Mouse (Mus musculus): Measurements from ENCODE around the gene Shroom1.
A peak's percentile ranks its signal among the peaks of the same experiment; 100 is the strongest.

The Shroom1 gene

DNA sequence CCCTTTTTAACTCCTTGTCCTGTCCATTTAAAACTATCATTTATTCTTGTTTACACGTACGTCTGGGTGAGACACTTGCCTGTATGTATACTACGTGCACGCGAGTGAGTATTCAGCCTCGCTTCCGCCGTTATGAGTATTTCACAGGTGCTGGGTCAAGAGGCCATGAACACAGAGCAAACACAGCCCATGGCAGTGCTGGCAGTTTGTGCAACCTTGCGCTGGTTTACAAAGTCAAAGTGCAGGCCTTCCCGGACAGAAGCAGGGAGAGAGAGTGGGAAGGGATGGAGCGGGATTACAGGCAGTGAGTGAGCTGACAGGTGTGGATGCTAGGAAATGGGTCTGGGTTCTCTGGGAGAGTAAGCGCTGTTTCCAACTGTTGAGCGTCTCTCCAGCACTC, 10.8 kb upstream of the Shroom1 start:
- DNase-seq (ENCODE audit: low spot score in 2 of 2) = no peak

GRCm38 (mm10) chr11:53447996-53448395, 9.0 kb upstream of the Shroom1 start:
- DNase-seq (ENCODE audit: low spot score in 2 of 2) = no peak

DNA sequence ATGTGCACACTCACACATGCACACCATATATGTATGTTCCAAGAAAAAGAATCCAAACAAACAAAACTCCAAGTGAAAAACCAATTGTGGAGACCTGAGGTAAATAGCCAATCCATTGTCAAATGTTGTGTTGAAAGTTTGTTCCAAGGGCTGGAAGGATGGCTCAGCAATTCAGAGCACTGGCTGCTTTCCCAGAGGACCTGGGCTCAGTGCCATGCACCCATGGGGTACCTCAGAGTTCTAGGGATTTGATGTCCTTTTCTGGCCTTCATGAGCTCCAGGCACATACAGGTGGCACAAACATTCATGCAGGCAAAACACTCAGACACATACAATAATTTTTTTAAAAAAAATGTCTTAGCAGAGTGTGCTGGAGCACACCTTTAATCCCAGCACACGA, 8.5 kb upstream of the Shroom1 start:
- DNase-seq (ENCODE audit: low spot score in 2 of 2) = no peak

DNA sequence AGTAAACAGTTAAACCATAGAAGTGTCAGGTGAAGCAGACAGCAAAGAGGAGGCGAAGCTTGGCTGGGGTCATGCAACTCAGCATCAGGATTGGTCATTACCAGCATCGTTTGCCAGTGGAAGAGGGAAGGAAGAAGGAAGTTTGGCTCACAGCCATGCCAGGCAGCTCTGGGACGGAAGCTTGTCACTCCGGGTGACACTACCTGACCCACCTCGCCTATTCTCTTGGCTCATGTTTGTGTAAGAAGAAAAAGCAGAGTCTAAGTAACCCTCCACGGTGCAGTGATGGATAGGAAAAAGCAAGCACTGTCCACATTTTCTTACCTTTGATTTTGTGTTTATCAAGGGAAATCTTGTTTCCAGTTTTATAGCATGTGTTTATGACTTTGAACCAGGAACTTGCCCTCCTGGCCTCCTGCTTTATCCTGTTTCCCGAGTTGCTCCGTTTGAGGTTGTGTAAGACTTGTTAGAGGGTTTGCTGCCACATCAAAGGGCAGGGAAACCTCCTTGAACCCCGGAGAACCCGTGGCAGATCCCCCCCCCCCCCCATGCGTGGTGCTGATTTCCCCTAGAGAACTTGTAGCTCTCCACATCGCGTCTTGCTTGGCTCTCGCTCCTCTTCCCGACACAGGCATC, 6.8 kb upstream of the Shroom1 start:
- DNase-seq (ENCODE audit: low spot score in 2 of 2) = no peak

GRCm38 (mm10) chr11:53451361-53451760, 5.6 kb upstream of the Shroom1 start:
- no peak for DNase-seq (ENCODE audit: low spot score in 2 of 2)

- no peak for DNase-seq (ENCODE audit: low spot score in 2 of 2)
Observed at GRCm38 (mm10) chr11:53452396-53452795, 4.6 kb upstream of the Shroom1 start.

- no peak for DNase-seq (ENCODE audit: low spot score in 2 of 2)
Observed at GRCm38 (mm10) chr11:53453031-53453430, 4.0 kb upstream of the Shroom1 start.

DNA sequence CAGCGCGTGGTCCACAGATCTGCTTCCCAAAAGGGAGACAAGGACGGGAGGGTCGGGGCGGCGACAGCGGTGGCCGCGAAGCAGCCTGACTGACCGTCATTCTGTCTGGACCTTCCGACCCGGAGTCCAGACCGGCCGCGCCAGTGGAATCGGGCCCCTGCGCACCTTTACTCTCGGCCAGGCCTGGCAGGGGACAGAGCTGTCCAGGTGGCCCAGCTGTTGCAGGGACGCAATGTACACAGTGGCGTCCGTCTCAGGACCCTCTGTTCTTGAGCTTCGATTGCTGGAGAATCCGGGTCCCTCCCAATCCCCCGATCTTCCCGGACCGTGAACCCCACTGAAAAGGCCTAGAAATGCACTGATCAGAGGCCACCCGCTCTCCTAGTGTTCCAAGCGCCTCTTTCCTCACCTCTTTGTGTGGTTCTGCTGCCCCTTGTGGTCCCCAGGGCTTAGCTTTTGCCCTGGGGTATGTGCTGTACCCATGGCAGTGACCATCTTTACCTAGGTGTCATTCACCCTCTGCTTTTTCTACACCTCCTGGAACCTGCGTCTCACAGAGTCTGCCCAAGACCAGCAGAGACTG, 458 bp downstream of the Shroom1 start:
- no peak for DNase-seq (ENCODE audit: low spot score in 2 of 2)

DNA sequence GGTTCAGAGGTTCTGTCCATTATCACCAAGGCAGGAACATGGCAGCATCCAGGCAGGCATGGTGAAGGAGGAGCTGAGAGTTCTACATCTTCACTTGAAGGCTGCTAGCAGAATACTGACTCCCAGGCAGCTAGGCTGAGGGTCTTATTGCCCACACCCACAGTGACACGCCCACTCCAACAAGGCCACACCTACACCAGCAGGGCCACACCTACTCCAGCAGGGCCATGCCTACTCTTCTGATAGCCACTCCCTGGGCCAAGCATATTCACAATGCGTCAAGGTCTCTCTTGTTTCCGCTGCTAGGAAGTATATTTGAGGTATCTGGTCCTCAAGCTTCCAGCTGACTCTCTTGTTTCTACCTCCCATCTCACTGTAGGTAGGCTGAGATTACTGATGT, 2.0 kb downstream of the Shroom1 start:
- DNase-seq (ENCODE audit: low spot score in 2 of 2) = no peak

GRCm38 (mm10) chr11:53460192-53460591, 3.2 kb downstream of the Shroom1 start:
- DNase-seq (ENCODE audit: low spot score in 2 of 2) = no peak

- DNase-seq (ENCODE audit: low spot score in 2 of 2) = no peak
Observed at GRCm38 (mm10) chr11:53461727-53462126, 4.7 kb downstream of the Shroom1 start.

DNA sequence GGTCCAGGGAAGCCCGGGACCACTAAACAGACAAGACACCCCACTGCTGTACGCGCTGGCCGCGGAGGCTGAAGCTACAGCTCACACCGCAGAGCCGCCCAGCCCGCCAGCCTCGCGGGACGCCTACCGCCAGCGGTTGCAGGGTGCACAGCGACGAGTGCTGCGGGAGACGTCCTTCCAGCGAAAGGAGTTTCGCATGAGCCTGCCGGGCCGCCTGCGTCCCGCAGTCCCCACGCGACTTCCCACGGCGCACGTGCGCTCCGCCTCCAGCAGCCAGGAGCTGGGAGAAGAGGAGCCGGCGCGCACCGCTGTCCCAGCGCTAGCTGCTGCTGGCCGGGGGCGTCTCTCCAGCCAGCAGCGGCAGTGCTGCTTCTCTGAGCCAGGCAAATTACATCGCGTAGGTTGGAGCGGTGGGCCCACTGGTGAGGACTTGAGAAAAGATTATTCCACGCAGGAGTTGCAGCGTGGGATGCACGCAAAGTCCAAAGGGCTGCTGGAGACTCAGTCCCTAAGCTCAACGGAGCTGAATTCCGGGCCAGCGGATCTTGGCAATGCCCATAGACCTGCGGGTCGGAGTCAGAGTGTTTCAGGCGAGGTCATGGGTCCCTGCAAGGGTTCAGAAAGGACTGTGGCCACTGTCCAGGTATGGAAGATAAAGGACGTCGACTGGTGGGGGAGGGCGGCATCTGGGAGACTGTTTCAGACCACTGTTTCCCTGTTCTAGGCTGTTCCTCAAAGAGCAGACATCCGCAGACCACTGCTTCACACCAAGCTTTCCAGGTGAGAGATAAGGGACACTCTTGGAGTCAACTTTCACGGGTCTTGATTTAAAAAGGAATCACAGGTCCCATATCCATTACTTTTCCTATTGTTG, 6.8 kb downstream of the Shroom1 start:
- DNase-seq (ENCODE audit: low spot score in 2 of 2) = peak in 1 of 2 experiments; percentile 43

DNA sequence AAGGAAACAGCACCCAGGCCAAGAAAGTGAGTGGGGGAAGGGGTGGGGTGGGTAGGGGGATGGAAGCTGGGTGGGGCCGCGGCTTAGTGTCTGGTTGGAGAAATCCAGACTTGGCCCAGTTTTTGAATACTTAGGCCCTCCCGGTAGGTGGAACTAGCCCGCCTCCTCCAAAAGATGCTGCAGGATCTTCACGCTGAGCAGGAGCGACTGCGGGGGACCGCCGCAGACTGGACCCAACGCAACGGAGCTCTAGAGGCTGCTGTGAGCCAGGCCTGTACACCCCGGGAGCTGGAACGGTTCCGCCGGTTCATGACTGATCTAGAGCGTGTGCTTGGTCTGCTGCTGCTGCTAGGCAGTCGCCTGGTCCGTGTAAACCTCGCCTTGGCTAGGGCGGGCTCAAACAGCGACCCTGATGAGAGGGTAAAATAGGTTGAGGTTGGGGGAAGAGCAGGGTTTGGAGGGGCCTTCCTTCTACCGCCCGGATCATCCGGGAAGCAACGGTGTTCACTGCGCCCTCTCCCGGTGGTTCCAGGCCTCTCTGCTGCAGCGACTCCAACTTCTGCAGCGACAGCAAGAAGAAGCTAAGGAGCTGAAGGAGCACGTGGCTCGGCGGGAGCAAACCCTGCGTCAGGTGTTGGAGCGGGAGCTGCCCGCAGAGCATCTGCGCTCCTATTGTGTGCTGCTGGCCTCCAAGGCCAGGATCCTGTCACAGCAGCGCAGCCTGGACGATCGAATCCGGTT, 9.4 kb downstream of the Shroom1 start:
- DNase-seq (ENCODE audit: low spot score in 2 of 2) = peak; percentile 75 to 78

DNA sequence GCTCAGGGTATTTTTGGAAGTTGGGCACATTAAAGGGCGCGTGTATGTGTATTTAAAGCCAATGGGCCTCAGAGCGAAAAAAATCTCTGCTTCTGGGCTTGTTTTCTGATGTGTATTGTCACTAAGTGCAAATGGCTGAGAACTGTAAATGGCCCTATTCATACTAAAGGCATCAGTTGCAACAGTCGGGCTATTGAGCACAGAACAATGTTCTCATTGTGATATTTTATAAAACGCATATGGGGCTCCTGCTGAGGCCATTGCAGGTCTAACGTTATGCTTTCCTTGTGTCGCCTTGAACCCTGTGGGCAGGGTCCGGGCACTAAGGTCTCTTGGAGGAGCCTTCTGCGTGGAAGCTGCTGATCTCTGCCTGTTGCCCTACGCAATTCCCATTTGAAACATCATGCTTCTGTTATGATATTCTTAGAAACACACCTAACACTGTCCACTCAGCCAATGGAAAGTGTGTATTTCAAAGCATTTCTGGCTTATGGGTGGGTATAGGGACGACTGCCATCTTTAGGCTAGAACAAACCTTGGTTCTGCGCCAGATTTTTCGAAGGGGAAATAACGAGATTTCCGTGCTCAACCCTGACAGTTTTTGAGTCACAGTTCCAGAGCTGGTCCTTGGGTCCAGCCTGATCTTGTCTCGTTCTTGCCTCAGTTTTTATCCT, 12.4 kb downstream of the Shroom1 start:
- DNase-seq (ENCODE audit: low spot score in 2 of 2) = no peak

- peak; percentile 94 for DNase-seq (ENCODE audit: low spot score in 2 of 2)
Observed at GRCm38 (mm10) chr11:53469968-53470695, 13.1 kb downstream of the Shroom1 start, which contains the start of gene Gm9837. Gm9837 (minus strand) TSS chr11:53470479.

DNA sequence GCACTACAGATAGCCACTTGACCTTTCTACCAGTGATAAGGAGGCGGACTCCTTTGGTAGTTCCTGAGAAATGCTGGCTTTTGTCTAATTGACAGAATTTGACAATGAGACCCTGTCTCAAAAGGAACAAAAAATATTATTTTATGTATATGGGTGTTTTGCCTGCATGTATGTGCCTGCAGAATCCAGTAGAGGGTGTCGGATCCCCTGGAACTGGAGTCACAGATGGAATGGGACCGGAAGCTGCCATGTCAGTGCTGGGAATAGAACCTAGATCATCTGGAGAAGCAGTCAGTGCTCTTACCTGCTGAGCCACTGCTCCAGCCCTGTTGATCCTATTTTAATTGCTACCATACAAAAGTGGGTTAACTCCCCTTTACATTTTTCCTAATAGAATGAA, 15.7 kb downstream of the Shroom1 start:
- DNase-seq (ENCODE audit: low spot score in 2 of 2) = no peak

DNA sequence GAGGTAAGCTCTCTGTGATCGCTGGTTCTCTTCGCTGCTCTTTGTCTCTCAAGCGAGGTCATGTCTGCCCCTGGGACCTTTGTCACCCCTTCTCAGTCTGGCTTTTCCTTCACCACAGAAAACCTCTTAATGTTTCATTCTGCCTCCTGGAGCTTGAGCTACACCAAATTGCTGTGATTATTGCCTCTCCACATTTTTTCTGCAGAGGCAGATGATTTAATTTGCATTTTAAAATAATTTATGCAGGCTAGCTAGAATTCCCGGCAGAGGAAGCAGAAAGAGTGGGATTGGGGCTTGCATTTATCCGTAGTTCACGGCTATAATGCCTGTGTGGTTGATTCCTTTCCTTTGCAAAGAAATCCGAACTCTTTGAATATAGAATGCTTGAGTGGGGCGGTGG, 18.6 kb downstream of the Shroom1 start:
- DNase-seq (ENCODE audit: low spot score in 2 of 2) = no peak

- no peak for DNase-seq (ENCODE audit: low spot score in 2 of 2)
Observed at GRCm38 (mm10) chr11:53477833-53478232, 20.8 kb downstream of the Shroom1 start.

DNA sequence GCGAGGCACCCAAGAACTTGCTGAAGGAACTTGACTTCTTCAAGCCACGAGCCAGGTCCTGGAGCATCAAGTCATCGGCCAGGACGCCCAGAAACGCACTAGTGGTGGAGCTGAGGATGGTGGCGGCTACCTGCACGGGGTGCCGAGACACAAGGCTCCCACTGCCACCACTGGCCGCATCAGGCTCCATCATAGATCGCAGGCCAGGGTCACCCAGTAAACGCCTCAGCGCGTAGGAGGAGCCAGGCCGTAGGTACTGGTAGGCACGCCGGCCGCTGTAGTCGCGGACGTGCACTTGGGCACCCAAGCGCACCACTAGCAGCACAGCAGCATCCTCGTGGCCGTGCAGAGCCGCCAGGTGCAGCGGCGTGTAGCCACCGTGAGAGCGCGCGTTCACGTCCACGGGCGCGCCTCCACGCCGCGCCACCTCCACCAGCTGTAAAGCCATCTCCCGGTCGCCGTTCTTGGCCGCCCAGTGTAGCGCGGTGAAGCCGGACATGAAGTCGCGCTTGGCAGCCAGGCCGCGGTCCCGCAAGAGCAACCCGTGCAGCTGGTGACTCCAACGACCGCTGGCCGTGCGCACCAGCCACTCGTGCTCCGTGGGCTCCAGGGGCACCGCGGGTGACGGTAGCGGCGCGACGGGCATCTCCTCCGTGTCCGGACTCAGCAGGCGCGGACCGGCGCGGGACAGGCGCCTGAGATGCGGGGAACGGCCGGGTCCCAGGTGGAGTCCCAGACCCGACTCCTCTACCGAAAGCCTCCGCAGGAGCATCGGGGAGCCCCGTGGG, 21.6 kb downstream of the Shroom1 start:
- DNase-seq (ENCODE audit: low spot score in 2 of 2) = peak in 1 of 2 experiments; percentile 23

GRCm38 (mm10) chr11:53479171-53479782, 22.3 kb downstream of the Shroom1 start:
- DNase-seq (ENCODE audit: low spot score in 2 of 2) = no peak
